Mouse (Mus musculus) E14TG2a.4 (cell line): ENCODE data around the gene Taf1c.

Experiments used
- H3K27me3 ChIP-seq: 2 replicates; pipeline ENCODE4 v1.6.1; 2014; ENCODE audit warnings: low read length, control low read depth; ENCODE audit not compliant: insufficient read depth
- H3K36me3 ChIP-seq: 2 replicates; pipeline ENCODE4 v1.6.1; 2014; ENCODE audit warnings: low read length, control low read depth; ENCODE audit not compliant: insufficient read depth
- H3K4me1 ChIP-seq: replicated peaks from 2 replicates; pipeline ENCODE4 v1.6.1; 2014; ENCODE audit warnings: low read depth, low read length, control low read depth
- H3K4me3 ChIP-seq: replicated peaks from 2 replicates; pipeline ENCODE4 v1.5.1; 2014; ENCODE audit warnings: mild to moderate bottlenecking, low read length
- H3K9me3 ChIP-seq: 2 replicates; pipeline ENCODE4 v1.6.1; 2014; ENCODE audit warnings: low read length, control low read depth
- CTCF ChIP-seq: conservative IDR thresholded peaks from 2 replicates; pipeline ENCODE4 v1.5.1; 2014; ENCODE audit warnings: low read length
- NANOG ChIP-seq: IDR thresholded peaks from 2 replicates; pipeline ENCODE4 v1.6.1; 2014; ENCODE audit warnings: borderline replicate concordance, low read length, mixed read lengths
- POU5F1 ChIP-seq: IDR thresholded peaks from 2 replicates; pipeline ENCODE4 v1.6.1; 2014; ENCODE audit warnings: low read length, borderline replicate concordance

Taf1c gene

DNA sequence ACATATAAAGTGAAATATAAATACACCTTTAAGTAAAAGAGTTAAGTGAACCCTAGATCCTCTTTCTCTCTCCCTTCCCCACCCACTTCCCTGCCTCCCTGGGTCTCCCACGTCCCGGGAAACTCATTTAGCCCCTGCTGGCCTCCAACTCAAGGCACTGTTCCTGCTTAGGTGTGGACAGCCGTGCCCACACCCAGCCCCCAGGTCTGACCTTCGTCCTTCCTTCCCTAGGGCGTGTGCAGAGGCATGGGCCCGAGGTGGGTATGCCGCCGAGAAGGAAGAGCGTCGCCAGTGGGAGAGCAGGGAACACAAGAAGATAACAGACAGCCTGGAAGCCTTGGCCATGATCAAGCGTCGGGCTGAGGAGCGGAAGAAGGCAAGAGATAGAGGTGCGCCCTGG lies 14.7 kb downstream of the Taf1c start:
- H3K4me3 ChIP-seq, result 0 out of 2 replicates have a peak overlapping the region, but pooled peaks have one; percentile 37
- no peaks in the 10 kb centered on the region for H3K36me3 ChIP-seq
- H3K9me3 ChIP-seq, result peaks cover 10% of the 10 kb centered on the region; the same call in 1 of the 2 replicates
- H3K27me3 ChIP-seq, result 0 out of 2 replicates have a peak, but pooled peaks cover 3% of the 10 kb centered on the region
- TF ChIP-seq NANOG, result no peak
- no peak for TF ChIP-seq POU5F1
- no peak for TF ChIP-seq CTCF
- peaks cover 33% of the 10 kb centered on the region for H3K4me1 ChIP-seq

DNA sequence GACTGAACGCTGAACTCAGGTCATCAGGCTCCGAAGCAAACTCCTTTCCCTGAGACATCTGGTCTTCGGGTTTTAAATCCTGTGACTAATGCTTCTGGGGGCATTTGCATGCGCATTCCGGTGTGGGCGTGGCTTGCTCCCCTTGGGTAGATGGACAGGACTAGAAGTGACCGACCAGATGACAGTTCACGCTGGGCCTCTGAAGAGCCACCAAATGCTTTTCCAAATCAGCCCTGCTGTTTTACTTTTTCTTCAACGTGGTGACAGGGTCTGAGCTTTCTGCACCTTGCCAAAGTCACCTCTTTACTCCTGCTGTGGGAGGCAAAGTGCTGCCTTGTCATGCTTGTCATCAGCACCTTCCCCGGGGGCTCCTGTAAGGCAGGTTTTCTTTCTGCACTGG lies 16.2 kb downstream of the Taf1c start:
- Histone ChIP-seq H3K27me3 (0 out of 2 replicates have a peak, but pooled peaks cover 3% of the 10 kb centered on the region), H3K9me3 (peaks cover 10% of the 10 kb centered on the region; the same call in 1 of the 2 replicates), H3K36me3 (no peaks in the 10 kb centered on the region), H3K4me1 (peaks cover 32% of the 10 kb centered on the region), H3K4me3 (no peak overlapping the region)
- TF ChIP-seq CTCF (no peak), POU5F1 (no peak), NANOG (no peak)

DNA sequence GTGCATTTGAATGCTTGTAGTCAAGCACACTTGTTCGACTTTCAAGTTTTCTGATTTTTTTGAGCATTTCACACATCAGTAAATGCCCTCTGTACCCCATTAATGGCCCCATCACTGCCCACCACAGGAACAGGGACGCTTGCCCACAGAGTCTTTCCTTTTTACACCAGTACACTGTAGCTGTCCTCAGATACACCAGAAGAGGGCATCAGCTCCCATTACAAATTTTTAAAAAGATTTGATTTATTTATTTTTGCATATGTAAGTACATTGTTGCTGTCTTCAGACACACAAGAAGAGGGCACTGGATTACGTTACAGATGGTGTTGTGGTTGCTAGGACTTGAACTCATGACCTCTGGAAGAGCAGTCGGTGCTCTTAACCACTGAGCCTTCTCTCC lies 16.7 kb downstream of the Taf1c start:
- peaks cover 10% of the 10 kb centered on the region; the same call in 1 of the 2 replicates for H3K9me3 ChIP-seq
- no peak for TF ChIP-seq CTCF
- TF ChIP-seq NANOG, result no peak
- TF ChIP-seq POU5F1, result no peak
- H3K4me1 ChIP-seq, result peaks cover 32% of the 10 kb centered on the region
- no peaks in the 10 kb centered on the region for H3K36me3 ChIP-seq
- H3K27me3 ChIP-seq, result 0 out of 2 replicates have a peak, but pooled peaks cover 3% of the 10 kb centered on the region
- H3K4me3 ChIP-seq, result no peak overlapping the region

DNA sequence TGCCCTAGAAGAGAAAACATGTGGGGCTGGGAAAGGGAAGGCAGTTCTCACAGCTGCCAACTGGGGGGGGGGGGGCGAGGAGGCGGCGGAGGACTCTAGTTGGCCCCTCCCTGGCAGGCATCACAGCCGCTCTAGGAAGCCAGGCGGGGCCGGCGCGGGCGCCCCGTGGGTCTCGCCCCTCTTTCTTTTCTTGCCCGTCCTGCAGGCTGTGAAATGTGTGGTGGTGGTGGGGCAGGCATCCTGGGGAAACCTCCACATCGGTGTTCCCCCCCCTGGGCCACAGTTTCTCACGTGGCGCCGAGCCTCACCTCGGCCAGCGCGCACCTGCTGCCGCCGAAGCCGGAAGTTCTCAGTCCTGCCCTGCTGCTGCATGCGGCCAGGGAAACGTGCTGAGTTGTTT lies 19.1 kb downstream of the Taf1c start:
- Histone ChIP-seq H3K27me3 (peaks cover 11% of the 10 kb centered on the region; the same call in 1 of the 2 replicates), H3K4me1 (peaks cover 34% of the 10 kb centered on the region), H3K4me3 (peak overlapping the region; percentile 71), H3K36me3 (no peaks in the 10 kb centered on the region), H3K9me3 (peaks cover 10% of the 10 kb centered on the region; the same call in 1 of the 2 replicates)
- TF ChIP-seq NANOG (no peak), POU5F1 (no peak), CTCF (no peak)

DNA sequence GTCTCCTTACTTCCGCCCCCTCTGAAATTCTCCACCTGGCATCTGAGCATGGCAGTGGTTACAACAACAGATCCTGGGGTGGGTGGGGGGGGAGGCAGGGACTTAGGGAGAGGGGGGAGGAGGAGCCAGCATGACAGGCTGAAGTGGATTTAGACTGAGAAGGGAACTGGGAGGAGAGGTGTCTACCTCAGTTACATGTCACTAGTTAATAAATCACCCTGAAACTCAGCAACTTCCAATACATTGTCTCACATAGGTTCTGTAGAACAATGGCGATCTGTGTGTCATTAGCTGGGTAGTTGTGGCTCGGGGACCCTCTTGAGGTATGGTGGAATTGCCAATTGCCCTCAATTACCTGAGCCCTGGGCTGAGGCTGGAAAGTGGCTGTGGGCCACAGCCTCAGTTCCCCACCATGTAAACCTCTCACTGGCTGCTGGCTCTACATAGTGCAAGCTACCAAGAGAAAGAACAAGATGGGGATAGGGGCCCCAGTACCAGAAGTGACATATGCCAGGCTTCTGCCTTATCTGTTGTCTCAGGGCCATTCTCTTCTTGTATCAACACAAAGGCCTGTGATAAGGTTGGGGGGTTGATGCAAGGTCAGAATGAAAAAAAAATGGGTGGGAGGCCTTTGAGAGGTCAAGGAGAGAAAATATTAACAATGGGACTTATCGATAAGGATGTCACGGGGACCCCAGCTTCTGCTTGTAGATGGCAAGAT lies 24.4 kb downstream of the Taf1c start:
- Histone ChIP-seq H3K27me3 (peaks cover 41% of the 10 kb centered on the region), H3K36me3 (no peaks in the 10 kb centered on the region), H3K4me3 (no peak overlapping the region), H3K9me3 (no peaks in the 10 kb centered on the region), H3K4me1 (peaks cover 24% of the 10 kb centered on the region)
- TF ChIP-seq POU5F1, result no peak
- TF ChIP-seq CTCF, result no peak
- no peak for TF ChIP-seq NANOG

DNA sequence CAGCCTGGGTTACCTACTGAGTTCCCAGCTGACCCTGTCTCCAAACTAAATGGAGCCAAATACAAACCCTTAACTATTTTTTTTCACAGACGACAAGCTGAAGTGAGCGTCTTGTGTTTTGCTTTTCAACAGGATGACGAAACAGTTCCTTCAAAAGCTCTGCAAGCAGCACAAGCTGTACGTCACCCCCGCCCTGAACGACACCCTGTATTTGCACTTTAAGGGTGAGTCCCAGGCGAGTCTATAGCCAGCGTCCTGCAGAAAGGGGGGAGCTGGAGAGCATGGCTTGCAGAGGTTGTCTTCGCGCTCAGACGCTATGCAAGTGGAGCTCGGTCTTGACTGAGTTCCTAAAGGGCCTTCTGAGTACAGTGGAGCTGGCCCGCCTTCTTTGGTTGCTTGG lies 25.9 kb downstream of the Taf1c start:
- Histone ChIP-seq H3K27me3 (peaks cover 50% of the 10 kb centered on the region), H3K4me3 (no peak overlapping the region), H3K4me1 (peaks cover 32% of the 10 kb centered on the region), H3K9me3 (no peaks in the 10 kb centered on the region), H3K36me3 (no peaks in the 10 kb centered on the region)
- TF ChIP-seq NANOG (no peak), POU5F1 (no peak), CTCF (no peak)

DNA sequence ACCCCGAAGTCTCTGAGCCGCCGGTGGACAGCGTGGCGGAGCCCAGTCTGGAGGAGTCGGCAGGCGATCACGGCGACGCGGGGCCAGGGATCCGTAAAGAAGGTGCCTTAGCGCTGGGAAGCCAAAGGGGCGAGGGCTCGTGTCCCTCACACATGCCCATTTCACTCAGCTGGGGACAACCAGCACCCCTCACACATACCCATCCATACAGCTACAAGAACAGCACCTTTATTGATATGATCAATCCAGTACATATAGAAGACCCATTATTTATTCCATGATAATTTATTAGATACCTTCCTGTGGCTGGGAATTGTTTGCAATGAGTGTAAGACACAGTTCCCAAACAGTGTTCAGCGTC lies 29.7 kb downstream of the Taf1c start:
- Histone ChIP-seq H3K9me3 (no peaks in the 10 kb centered on the region), H3K4me1 (peaks cover 41% of the 10 kb centered on the region), H3K36me3 (no peaks in the 10 kb centered on the region), H3K27me3 (peaks cover 61% of the 10 kb centered on the region), H3K4me3 (peak overlapping the region; percentile 88)
- no peak for TF ChIP-seq CTCF
- TF ChIP-seq NANOG, result no peak
- no peak for TF ChIP-seq POU5F1

DNA sequence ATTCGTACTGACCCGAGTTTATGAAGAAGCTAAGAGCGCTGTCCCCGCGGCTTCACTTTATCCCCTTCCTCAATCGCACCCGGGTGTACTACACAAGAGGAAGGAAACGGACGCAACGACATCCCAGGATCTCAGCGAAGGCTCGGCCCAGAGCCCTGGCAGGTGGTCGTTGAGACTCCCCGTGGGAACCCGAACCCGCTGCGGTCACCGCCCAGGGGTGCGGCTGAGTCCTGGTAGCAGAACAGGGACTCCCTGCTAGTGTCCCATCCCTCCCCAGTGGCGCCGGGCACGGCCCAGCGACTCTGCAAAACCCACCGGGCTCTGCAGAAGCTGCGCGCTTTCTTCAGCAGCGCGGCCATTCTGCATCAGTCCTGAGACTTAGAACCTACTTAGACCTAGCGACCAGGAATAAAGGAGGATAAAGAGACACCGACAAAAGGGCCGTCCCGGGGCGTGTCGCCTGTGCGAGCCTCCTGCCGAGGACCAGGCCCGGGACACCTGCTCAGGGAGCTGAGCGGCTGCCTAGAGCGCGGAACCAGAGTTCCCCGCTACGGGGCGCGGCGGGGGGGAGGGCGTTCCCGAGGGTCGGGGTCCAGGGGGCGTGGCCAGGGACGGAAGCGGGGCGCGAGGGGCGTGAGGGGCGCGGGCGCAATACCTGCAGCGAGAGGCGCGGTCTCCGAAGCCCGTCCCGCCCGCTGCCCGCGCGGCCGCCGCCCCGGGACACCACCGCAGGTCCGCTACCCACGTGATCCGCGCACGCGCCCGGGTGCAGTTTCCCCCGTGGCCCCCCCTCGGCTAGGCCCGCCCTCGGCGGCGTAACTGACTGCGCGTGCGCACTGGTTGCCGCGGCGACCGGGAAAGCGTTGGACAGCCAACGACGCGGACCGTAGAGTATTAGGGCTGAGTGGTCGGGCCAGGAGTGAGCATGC lies 30.3 kb downstream of the Taf1c start, which contains the start of the genes Hsdl1 and Dnaaf1:
Hsdl1 (minus strand) TSS at position 747 of the 929 bp plus-strand sequence.
Dnaaf1 (plus strand) TSS at position 799 of the 929 bp plus-strand sequence.
- Histone ChIP-seq H3K9me3 (no peaks in the 10 kb centered on the region), H3K4me3 (peak within 1 kb of the TSS; percentile 88), H3K27me3 (peaks cover 56% of the 10 kb centered on the region), H3K36me3 (no peaks in the 10 kb centered on the region), H3K4me1 (peaks cover 44% of the 10 kb centered on the region)
- no peak for TF ChIP-seq POU5F1
- TF ChIP-seq NANOG, result no peak
- no peak for TF ChIP-seq CTCF

DNA sequence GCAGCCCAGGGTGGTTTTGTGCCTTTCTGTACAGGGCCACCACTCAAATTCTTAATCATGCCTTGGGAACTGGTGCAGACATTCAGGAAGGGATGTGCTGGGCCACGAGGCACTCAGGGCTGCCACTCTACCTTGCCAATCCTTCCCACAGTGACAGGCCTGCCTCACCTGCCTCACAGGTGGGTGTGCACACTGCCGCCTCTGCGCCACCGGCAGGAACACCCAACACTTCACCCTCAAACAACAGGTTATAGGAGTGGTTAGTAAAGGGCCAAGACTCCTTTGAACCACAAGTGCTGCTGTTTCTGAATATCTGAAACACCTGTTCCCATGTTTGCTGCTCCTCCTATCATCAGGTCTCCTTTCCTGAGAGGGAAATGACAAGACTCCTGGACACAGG lies 32.6 kb downstream of the Taf1c start:
- no peaks in the 10 kb centered on the region for H3K9me3 ChIP-seq
- peaks cover 38% of the 10 kb centered on the region for H3K4me1 ChIP-seq
- no peak for TF ChIP-seq CTCF
- TF ChIP-seq POU5F1, result no peak
- TF ChIP-seq NANOG, result no peak
- H3K36me3 ChIP-seq, result peaks cover 13% of the 10 kb centered on the region
- H3K27me3 ChIP-seq, result peaks cover 49% of the 10 kb centered on the region
- H3K4me3 ChIP-seq, result no peak overlapping the region
